Mouse (Mus musculus) bone marrow, adult 2 months (tissue): ENCODE results near the gene Primpol. TPM values are rescaled to one million over a fixed set of nuclear protein-coding genes. Genes with fewer than 3 reads are reported as not detected.

Experiments
- H3K27ac ChIP-seq: fragments of 200-500 bp; 2 replicates; pipeline ENCODE4 v1.5.1; 2012; ENCODE audit warnings: low read depth, mild to moderate bottlenecking, control low read depth, inconsistent platforms, low read length; ENCODE audit not compliant: control insufficient read depth, poor library complexity, insufficient read depth
- H3K4me1 ChIP-seq: fragments of 200-500 bp; 2 replicates; pipeline ENCODE4 v1.6.1; 2011; ENCODE audit warnings: low read length; ENCODE audit not compliant: control insufficient read depth, insufficient read depth
- H3K4me3 ChIP-seq: fragments of 200-500 bp; replicated peaks from 2 replicates; pipeline ENCODE3; 2011; ENCODE audit warnings: mild to moderate bottlenecking, low read depth, low read length, control low read depth; ENCODE audit not compliant: control insufficient read depth
- CTCF ChIP-seq: fragments of 200-500 bp; IDR thresholded peaks from 2 replicates; pipeline ENCODE4 v1.5.1; 2011; ENCODE audit warnings: low read length, control low read depth; ENCODE audit not compliant: control insufficient read depth, insufficient read depth
- POLR2A ChIP-seq: fragments of 200-500 bp; IDR thresholded peaks from 2 replicates; pipeline ENCODE4 v1.6.1; 2011; ENCODE audit warnings: low read depth, mild to moderate bottlenecking, control low read depth, low read length, borderline replicate concordance; ENCODE audit not compliant: control insufficient read depth
- WGBS: fragments of 180-500 bp; shearing (Covaris S2); methylation state at CpG from one replicate; pipeline ENCODE4 v1.1.7; 2018; 5-methylcytosine and 5-hydroxymethylcytosine counted together
- polyA plus RNA-seq: library from polyadenylated mRNA; stranded (reverse); fragments of >200 nt; gene quantifications from 2 replicates; pipeline ENCODE4 v1.2.4, GENCODE M21; 2011; ENCODE audit warnings: low replicate concordance; ENCODE audit not compliant: missing spikeins, insufficient read depth, insufficient read length

The Primpol gene
- polyA plus RNA-seq, 1 experiment: 10.7 TPM

DNA sequence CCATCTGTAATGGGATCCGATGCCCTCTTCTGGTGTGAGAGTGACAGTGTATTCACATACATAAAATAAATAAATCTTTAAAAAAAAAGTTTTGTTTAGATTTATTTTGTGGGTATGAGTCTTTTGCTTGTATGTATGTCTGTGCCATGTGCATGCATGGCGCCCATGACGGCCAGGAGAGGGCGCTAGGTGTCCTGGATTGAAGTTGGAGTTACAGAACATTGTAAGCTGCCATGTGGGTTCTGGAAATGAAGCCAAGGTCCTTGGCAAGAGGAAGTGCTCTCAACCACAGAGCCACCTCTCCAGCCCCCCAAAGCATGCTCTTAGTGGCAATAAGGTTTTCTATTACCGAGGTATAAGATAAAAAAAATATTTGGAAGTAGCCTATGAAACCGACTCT, 57.6 kb downstream of the Primpol start:
- no peaks in the 10 kb centered on the region for H3K4me1 ChIP-seq
- no peak overlapping the region for H3K27ac ChIP-seq
- H3K4me3 ChIP-seq: no peak overlapping the region
- TF ChIP-seq POLR2A (no peak), CTCF (peak; percentile 84)
- WGBS: 33% methylated on average over 6 of the region's 6 CpGs

DNA sequence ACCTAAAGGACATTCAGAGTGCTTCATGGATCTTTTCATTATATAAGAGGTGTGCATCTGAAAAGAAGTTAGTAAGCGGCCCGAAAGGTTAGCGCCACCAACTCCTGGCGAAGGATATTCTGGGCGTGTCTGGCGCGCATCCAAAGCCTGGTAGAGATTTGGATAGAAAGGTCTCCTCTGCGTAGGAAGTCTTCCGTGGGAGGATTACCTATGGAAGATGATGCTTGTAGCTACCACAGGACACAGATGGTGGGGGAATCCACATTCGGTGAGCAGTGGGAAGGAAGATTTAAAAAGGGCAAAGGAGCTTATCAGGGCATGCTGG, 64.6 kb downstream of the Primpol start:
- WGBS: 1% methylated on average over 10 of the region's 10 CpGs
- no peaks in the 10 kb centered on the region; the same call in 1 of the 2 replicates for H3K4me1 ChIP-seq
- H3K27ac ChIP-seq: peak overlapping the region; percentile 57
- no peak for TF ChIP-seq CTCF
- no peak for TF ChIP-seq POLR2A
- H3K4me3 ChIP-seq: peak overlapping the region; percentile 94

GRCm38 (mm10) chr8:46551615-46552440, 65.2 kb downstream of the Primpol start, which contains the start of gene Cenpu:
Gene Cenpu (plus strand): TSS chr8:46552028.
- TF ChIP-seq CTCF: no peak
- peak; percentile 75 for TF ChIP-seq POLR2A
- Histone ChIP-seq H3K4me3 (peak within 1 kb of the TSS; percentile 94), H3K4me1 (no peaks in the 10 kb centered on the region; the same call in 1 of the 2 replicates), H3K27ac (peak within 1 kb of the TSS; percentile 80)
- under 1% methylated on average over 50 of the region's 50 CpGs for WGBS

DNA sequence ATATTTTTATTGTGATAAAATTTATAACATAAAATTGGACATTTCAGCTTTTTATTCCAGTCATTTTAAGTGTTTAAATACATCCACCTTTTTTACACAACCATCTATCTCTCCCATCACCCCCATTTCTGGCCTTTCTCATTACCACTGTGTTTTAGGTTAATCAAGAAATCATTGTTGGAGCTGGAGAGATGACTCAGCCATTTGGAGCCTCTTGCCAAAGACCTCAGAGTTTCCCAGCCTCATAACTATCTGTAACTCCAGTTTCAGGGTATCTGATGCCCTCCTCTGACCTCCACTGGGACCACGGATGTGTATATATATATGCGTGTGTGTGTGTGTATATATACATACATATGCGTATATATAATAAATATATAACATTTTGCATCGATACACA, 66.0 kb downstream of the Primpol start:
- TF ChIP-seq POLR2A: no peak
- no peak for TF ChIP-seq CTCF
- H3K27ac ChIP-seq: no peak overlapping the region; the same call in 1 of the 2 replicates
- peaks cover under 1% of the 10 kb centered on the region; the same call in 1 of the 2 replicates for H3K4me1 ChIP-seq
- 28% methylated on average over 4 of the region's 4 CpGs for WGBS
- no peak overlapping the region for H3K4me3 ChIP-seq

- no peak overlapping the region for H3K27ac ChIP-seq
Observed at GRCm38 (mm10) chr8:46550058-46550457, 67.0 kb downstream of the Primpol start.

GRCm38 (mm10) chr8:46547245-46547644, 69.8 kb downstream of the Primpol start:
- H3K27ac ChIP-seq: peak overlapping the region; percentile 91
- peak overlapping the region; percentile 41 for H3K4me3 ChIP-seq
- peak; percentile 24; the same call in 1 of the 2 replicates for TF ChIP-seq CTCF
- TF ChIP-seq POLR2A: no peak
- WGBS: 10% methylated on average over 4 of the region's 4 CpGs
- peaks cover 5% of the 10 kb centered on the region for H3K4me1 ChIP-seq

More at GRCm38 (mm10) chr8:46550058-46550457, 67.0 kb downstream of the Primpol start:
- Histone ChIP-seq H3K4me3 (no peak overlapping the region), H3K4me1 (peaks cover 5% of the 10 kb centered on the region; the same call in 1 of the 2 replicates)
- WGBS: 58% methylated on average over 8 of the region's 8 CpGs
- TF ChIP-seq CTCF: no peak

GRCm38 (mm10) chr8:46546431-46547176, 70.4 kb downstream of the Primpol start:
- TF ChIP-seq CTCF (no peak), POLR2A (no peak)
- WGBS: 29% methylated on average over 11 of the region's 11 CpGs
- Histone ChIP-seq H3K4me1 (peaks cover 5% of the 10 kb centered on the region), H3K27ac (peak overlapping the region; percentile 91), H3K4me3 (peak overlapping the region; percentile 41)

DNA sequence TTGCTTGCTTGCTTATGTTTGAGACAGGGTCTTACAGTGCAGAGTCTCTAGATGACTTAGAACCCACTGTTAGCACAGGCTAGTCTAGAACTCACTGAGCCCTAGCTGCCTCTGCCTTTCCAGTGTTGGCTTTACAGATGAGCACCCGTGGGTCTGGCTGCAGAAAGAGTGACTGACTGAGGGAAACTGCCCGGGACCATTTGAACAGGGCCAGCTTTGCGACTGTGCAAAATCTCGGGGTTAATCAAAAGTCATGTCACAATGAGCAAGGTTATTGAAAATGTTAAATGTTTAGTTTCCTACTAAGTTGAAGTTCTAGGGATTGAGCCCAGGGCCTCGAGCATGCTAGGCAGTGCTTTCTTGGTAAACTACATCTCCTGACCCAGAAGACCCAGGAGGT, 71.2 kb downstream of the Primpol start:
- H3K27ac ChIP-seq: peak overlapping the region; percentile 91
- WGBS: 78% methylated on average over 5 of the region's 5 CpGs
- no peak for TF ChIP-seq POLR2A
- no peak for TF ChIP-seq CTCF
- peaks cover 5% of the 10 kb centered on the region for H3K4me1 ChIP-seq
- H3K4me3 ChIP-seq: no peak overlapping the region
